Mouse (Mus musculus): ENCODE measurements around the gene Pygo1. TPM values are rescaled to one million over a fixed set of nuclear protein-coding genes. Genes with fewer than 3 reads are reported as not detected.

Pygo1 gene
- total and polyA plus RNA-seq, 3 experiments, result 3.3 to 16.0 (median 13.6) TPM

GRCm38 (mm10) chr9:72936301-72936700 is 10.9 kb downstream of the Pygo1 start:
- 70% methylated on average over 2 of the region's 2 CpGs for WGBS
- H3K27ac ChIP-seq, result no peak overlapping the region
- no peak for DNase-seq
- H3K4me3 ChIP-seq, result no peak overlapping the region
- H3K79me2 ChIP-seq (replicated peaks; ENCODE audit: control insufficient read depth, insufficient read depth, low read length), result no peaks in the 10 kb centered on the region
- intact Hi-C loops (cut with DNase I), result no loop called here
- H3K36me3 ChIP-seq (ENCODE audit: control insufficient read depth, insufficient read depth, low read length), result no peaks in the 10 kb centered on the region
- no peak overlapping the region for H3K9ac ChIP-seq (ENCODE audit: low read depth, low read length)
- TF ChIP-seq EP300 (IDR thresholded peaks at IDR 0.05; ENCODE audit: insufficient read depth, low read depth, low read length) (no peak), POLR2A (IDR thresholded peaks at IDR 0.05; ENCODE audit: insufficient read depth, low read depth, low read length) (no peak), CTCF (IDR thresholded peaks at IDR 0.05) (no peak)
- H3K4me1 ChIP-seq (ENCODE audit: control insufficient read depth, insufficient read depth, low read length), result no peaks in the 10 kb centered on the region
- no peaks in the 10 kb centered on the region for H3K27me3 ChIP-seq (ENCODE audit: control insufficient read depth, insufficient read depth, low read length)

- TF ChIP-seq CTCF (IDR thresholded peaks at IDR 0.05) (peak; percentile 24; the same call in 1 of the 2 replicates), POLR2A (IDR thresholded peaks at IDR 0.05; ENCODE audit: insufficient read depth, low read depth, low read length) (no peak)
- intact Hi-C loops (cut with DNase I), result no loop called here
- H3K4me1 ChIP-seq (ENCODE audit: control insufficient read depth, insufficient read depth, low read length), result no peaks in the 10 kb centered on the region
- H3K27me3 ChIP-seq (ENCODE audit: control insufficient read depth, insufficient read depth, low read length), result no peaks in the 10 kb centered on the region
- DNase-seq, result no peak
- no peak overlapping the region for H3K27ac ChIP-seq
- H3K36me3 ChIP-seq (ENCODE audit: control insufficient read depth, insufficient read depth, low read length), result no peaks in the 10 kb centered on the region
- H3K9ac ChIP-seq (ENCODE audit: low read depth, low read length), result no peak overlapping the region
- WGBS, result 65% methylated on average over 3 of the region's 3 CpGs
- H3K79me2 ChIP-seq (replicated peaks; ENCODE audit: control insufficient read depth, insufficient read depth, low read length), result no peaks in the 10 kb centered on the region
- H3K4me3 ChIP-seq, result no peak overlapping the region
Measured at GRCm38 (mm10) chr9:72943424-72943823, 18.0 kb downstream of the Pygo1 start.

- Histone ChIP-seq H3K9ac (ENCODE audit: low read depth, low read length) (no peak overlapping the region), H3K4me3 (no peak overlapping the region), H3K27me3 (ENCODE audit: control insufficient read depth, insufficient read depth, low read length) (no peaks in the 10 kb centered on the region), H3K27ac (no peak overlapping the region), H3K79me2 (replicated peaks; ENCODE audit: control insufficient read depth, insufficient read depth, low read length) (no peaks in the 10 kb centered on the region), H3K36me3 (ENCODE audit: control insufficient read depth, insufficient read depth, low read length) (no peaks in the 10 kb centered on the region), H3K4me1 (ENCODE audit: control insufficient read depth, insufficient read depth, low read length) (no peaks in the 10 kb centered on the region)
- TF ChIP-seq POLR2A (IDR thresholded peaks at IDR 0.05; ENCODE audit: insufficient read depth, low read depth, low read length) (no peak), EP300 (IDR thresholded peaks at IDR 0.05; ENCODE audit: insufficient read depth, low read depth, low read length) (no peak), CTCF (IDR thresholded peaks at IDR 0.05) (no peak)
- DNase-seq, result no peak
- WGBS, result 88% methylated on average over 13 of the region's 13 CpGs
- intact Hi-C loops (cut with DNase I), result no loop called here
Measured at GRCm38 (mm10) chr9:72944286-72944685, 18.8 kb downstream of the Pygo1 start.

- no peak overlapping the region for H3K4me3 ChIP-seq
- TF ChIP-seq CTCF (IDR thresholded peaks at IDR 0.05) (0 out of 2 replicates have a peak, but pooled peaks have one; percentile 12), EP300 (IDR thresholded peaks at IDR 0.05; ENCODE audit: insufficient read depth, low read depth, low read length) (no peak)
- H3K4me1 ChIP-seq (ENCODE audit: control insufficient read depth, insufficient read depth, low read length), result no peaks in the 10 kb centered on the region
- intact Hi-C loops (cut with DNase I), result no loop called here
- DNase-seq, result no peak
- H3K27ac ChIP-seq, result no peak overlapping the region
- 0 out of 2 replicates have a peak, but pooled peaks cover 1% of the 10 kb centered on the region for H3K27me3 ChIP-seq (ENCODE audit: control insufficient read depth, insufficient read depth, low read length)
- no peaks in the 10 kb centered on the region for H3K36me3 ChIP-seq (ENCODE audit: control insufficient read depth, insufficient read depth, low read length)
- 90% methylated on average over 1 of the region's 1 CpGs for WGBS
- H3K9ac ChIP-seq (ENCODE audit: low read depth, low read length), result no peak overlapping the region
- H3K79me2 ChIP-seq (replicated peaks; ENCODE audit: control insufficient read depth, insufficient read depth, low read length), result no peaks in the 10 kb centered on the region
Measured at GRCm38 (mm10) chr9:72947010-72947409, 21.6 kb downstream of the Pygo1 start.

GRCm38 (mm10) chr9:72949572-72949971 is 24.1 kb downstream of the Pygo1 start:
- intact Hi-C loops (cut with DNase I), result no loop called here
- TF ChIP-seq POLR2A (IDR thresholded peaks at IDR 0.05; ENCODE audit: insufficient read depth, low read depth, low read length) (no peak), EP300 (IDR thresholded peaks at IDR 0.05; ENCODE audit: insufficient read depth, low read depth, low read length) (no peak), CTCF (IDR thresholded peaks at IDR 0.05) (no peak)
- Histone ChIP-seq H3K36me3 (ENCODE audit: control insufficient read depth, insufficient read depth, low read length) (no peaks in the 10 kb centered on the region), H3K9ac (ENCODE audit: low read depth, low read length) (no peak overlapping the region), H3K79me2 (replicated peaks; ENCODE audit: control insufficient read depth, insufficient read depth, low read length) (no peaks in the 10 kb centered on the region), H3K4me1 (ENCODE audit: control insufficient read depth, insufficient read depth, low read length) (no peaks in the 10 kb centered on the region), H3K4me3 (no peak overlapping the region), H3K27me3 (ENCODE audit: control insufficient read depth, insufficient read depth, low read length) (0 out of 2 replicates have a peak, but pooled peaks cover 1% of the 10 kb centered on the region), H3K27ac (no peak overlapping the region)
- WGBS, result 77% methylated on average over 7 of the region's 7 CpGs
- no peak for DNase-seq

- peak; percentile 53 for TF ChIP-seq CTCF (IDR thresholded peaks at IDR 0.05)
- no peak for TF ChIP-seq POLR2A (IDR thresholded peaks at IDR 0.05; ENCODE audit: insufficient read depth, low read depth, low read length)
- H3K36me3 ChIP-seq (ENCODE audit: control insufficient read depth, insufficient read depth, low read length), result no peaks in the 10 kb centered on the region
- no peaks in the 10 kb centered on the region for H3K27me3 ChIP-seq (ENCODE audit: control insufficient read depth, insufficient read depth, low read length)
- H3K9ac ChIP-seq (ENCODE audit: low read depth, low read length), result no peak overlapping the region
- no peaks in the 10 kb centered on the region for H3K79me2 ChIP-seq (replicated peaks; ENCODE audit: control insufficient read depth, insufficient read depth, low read length)
- no peak overlapping the region for H3K27ac ChIP-seq
- H3K4me3 ChIP-seq, result no peak overlapping the region
- DNase-seq, result no peak
- 52% methylated on average over 2 of the region's 2 CpGs for WGBS
- intact Hi-C loops (cut with DNase I), result loop anchor here (5.0 kb wide), 1 partner anchor 62 kb away; no protein-coding TSS in a partner anchor
- no peaks in the 10 kb centered on the region for H3K4me1 ChIP-seq (ENCODE audit: control insufficient read depth, insufficient read depth, low read length)
Measured at GRCm38 (mm10) chr9:72954746-72955145, 29.3 kb downstream of the Pygo1 start.
